Mouse (Mus musculus) 416B (cell line): ENCODE results near the gene Mycn.

Experiments used
- DNase-seq: peaks from one replicate; pipeline ENCODE4 v3.0.0; 2011; ENCODE audit warnings: low read depth

Mycn gene

GRCm38 (mm10) chr12:12924446-12924845 is 17.3 kb downstream of the Mycn start:
- peak; percentile 20 for DNase-seq

- DNase-seq, result no peak
Measured at GRCm38 (mm10) chr12:12920166-12921157, 21.3 kb downstream of the Mycn start.

GRCm38 (mm10) chr12:12916298-12916697 is 25.4 kb downstream of the Mycn start:
- DNase-seq, result no peak

- no peak for DNase-seq
Measured at GRCm38 (mm10) chr12:12910356-12910979, 31.2 kb downstream of the Mycn start.

- no peak for DNase-seq
Measured at GRCm38 (mm10) chr12:12909631-12910277, 32.0 kb downstream of the Mycn start.

- no peak for DNase-seq
Measured at GRCm38 (mm10) chr12:12906771-12907170, 34.9 kb downstream of the Mycn start.

- no peak for DNase-seq
Measured at GRCm38 (mm10) chr12:12906321-12906720, 35.4 kb downstream of the Mycn start.

- DNase-seq, result no peak
Measured at GRCm38 (mm10) chr12:12905117-12905516, 36.6 kb downstream of the Mycn start.

- no peak for DNase-seq
Measured at GRCm38 (mm10) chr12:12904512-12904953, 37.2 kb downstream of the Mycn start.

- no peak for DNase-seq
Measured at GRCm38 (mm10) chr12:12904086-12904485, 37.6 kb downstream of the Mycn start.

GRCm38 (mm10) chr12:12902403-12902802 is 39.3 kb downstream of the Mycn start:
- DNase-seq, result no peak

GRCm38 (mm10) chr12:12898356-12899126 is 43.2 kb downstream of the Mycn start:
- DNase-seq, result no peak

GRCm38 (mm10) chr12:12893986-12894385 is 47.7 kb downstream of the Mycn start:
- no peak for DNase-seq

- no peak for DNase-seq
Measured at GRCm38 (mm10) chr12:12886191-12886889, 55.4 kb downstream of the Mycn start.
